Mouse (Mus musculus): ENCODE measurements at regions not wholly inside any gene's neighbourhood (a gene's known extent, or its start where the extent isn't known, plus 50 kb on each side); places are given as distances from the start of the nearest gene placed in this dataset.

DNA sequence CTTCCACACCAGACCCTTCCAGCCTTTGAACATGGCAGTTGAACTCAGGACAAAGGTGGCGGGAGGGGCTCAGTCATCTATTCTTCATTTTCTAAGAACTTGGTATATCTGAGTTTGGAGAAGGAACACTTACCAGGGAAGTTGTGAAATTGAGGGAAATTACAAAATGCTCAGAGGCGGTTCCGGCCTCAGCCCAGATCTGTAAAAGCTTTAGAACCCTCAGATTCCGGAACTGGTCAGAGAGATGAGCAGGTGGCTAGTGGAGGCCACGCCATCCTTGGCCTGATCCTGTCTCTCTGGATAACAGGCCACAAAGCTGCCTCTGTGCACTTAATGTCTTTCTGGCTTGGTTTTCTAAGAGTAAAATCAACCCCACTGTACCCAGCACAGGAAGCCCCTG is 145.6 kb upstream of the Spdye4c start:
- Histone ChIP-seq H3K27me3 (replicated peaks; ENCODE audit: control insufficient read depth, insufficient read depth, low read length) (no peaks in the 10 kb centered on the region), H3K9ac (ENCODE audit: low read depth, low read length) (no peak overlapping the region), H3K4me1 (ENCODE audit: control insufficient read depth, insufficient read depth, low read depth, low read length) (no peaks in the 10 kb centered on the region; the same call in 1 of the 2 replicates), H3K27ac (ENCODE audit: low read depth, low read length) (no peak overlapping the region), H3K4me2 (ENCODE audit: low read length) (no peak overlapping the region), H3K9me3 (ENCODE audit: control insufficient read depth, low read length) (no peaks in the 10 kb centered on the region), H3K4me3 (ENCODE audit: low read length) (no peak overlapping the region), H3K36me3 (ENCODE audit: control insufficient read depth, insufficient read depth, low read length) (no peaks in the 10 kb centered on the region)
- 90% methylated on average over 5 of the region's 5 CpGs for WGBS
- ATAC-seq, result no peak

DNA sequence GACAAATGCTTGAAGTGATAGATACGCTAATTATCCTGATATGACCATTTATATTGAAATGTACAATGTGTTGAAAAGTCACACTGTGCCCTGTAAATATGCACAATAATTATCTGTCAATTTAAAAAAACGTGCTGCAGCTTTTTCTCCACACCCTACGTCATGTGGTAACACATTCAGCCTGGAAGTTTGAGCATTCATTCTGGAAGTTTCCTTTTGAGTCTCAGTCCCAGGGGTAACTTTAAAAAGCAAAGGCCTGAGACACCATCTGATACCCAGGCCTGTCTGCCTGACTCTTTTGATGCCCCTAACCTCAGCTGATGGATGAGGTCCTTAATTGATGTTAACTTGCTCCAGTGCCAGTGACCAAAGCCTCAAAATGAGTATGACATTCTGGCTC is 141.7 kb upstream of the Spdye4c start:
- Histone ChIP-seq H3K4me1 (ENCODE audit: control insufficient read depth, insufficient read depth, low read depth, low read length) (no peaks in the 10 kb centered on the region; the same call in 1 of the 2 replicates), H3K9ac (ENCODE audit: low read depth, low read length) (no peak overlapping the region), H3K27ac (ENCODE audit: low read depth, low read length) (no peak overlapping the region), H3K36me3 (ENCODE audit: control insufficient read depth, insufficient read depth, low read length) (no peaks in the 10 kb centered on the region), H3K27me3 (replicated peaks; ENCODE audit: control insufficient read depth, insufficient read depth, low read length) (no peaks in the 10 kb centered on the region), H3K4me2 (ENCODE audit: low read length) (no peak overlapping the region), H3K9me3 (ENCODE audit: control insufficient read depth, low read length) (no peaks in the 10 kb centered on the region), H3K4me3 (ENCODE audit: low read length) (no peak overlapping the region)
- WGBS, result 78% methylated on average over 3 of the region's 3 CpGs
- ATAC-seq, result no peak

DNA sequence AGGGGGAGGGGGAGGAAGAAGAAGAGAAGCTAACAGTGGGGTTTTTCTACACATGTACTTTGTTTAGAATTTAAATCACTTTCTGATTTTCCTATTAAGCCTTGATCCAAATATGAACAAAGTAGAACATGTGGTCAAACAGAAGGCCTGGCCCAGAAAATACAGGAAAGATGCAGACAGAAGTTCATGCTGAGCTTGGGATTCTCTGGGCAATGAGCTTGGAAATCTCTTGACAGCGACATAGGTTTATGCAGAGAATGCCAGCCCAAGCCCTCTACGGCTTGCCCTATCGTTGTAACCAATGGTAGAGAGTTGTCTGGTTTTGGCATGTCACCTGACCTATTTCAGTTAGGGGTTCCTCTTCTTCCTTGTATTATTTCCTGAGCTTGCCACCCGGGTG is 141.0 kb upstream of the Spdye4c start:
- Histone ChIP-seq H3K4me2 (ENCODE audit: low read length) (no peak overlapping the region), H3K36me3 (ENCODE audit: control insufficient read depth, insufficient read depth, low read length) (no peaks in the 10 kb centered on the region), H3K9me3 (ENCODE audit: control insufficient read depth, low read length) (no peaks in the 10 kb centered on the region), H3K4me1 (ENCODE audit: control insufficient read depth, insufficient read depth, low read depth, low read length) (no peaks in the 10 kb centered on the region; the same call in 1 of the 2 replicates), H3K9ac (ENCODE audit: low read depth, low read length) (no peak overlapping the region), H3K4me3 (ENCODE audit: low read length) (no peak overlapping the region), H3K27ac (ENCODE audit: low read depth, low read length) (no peak overlapping the region), H3K27me3 (replicated peaks; ENCODE audit: control insufficient read depth, insufficient read depth, low read length) (no peaks in the 10 kb centered on the region)
- no peak for ATAC-seq
- 89% methylated on average over 4 of the region's 4 CpGs for WGBS

DNA sequence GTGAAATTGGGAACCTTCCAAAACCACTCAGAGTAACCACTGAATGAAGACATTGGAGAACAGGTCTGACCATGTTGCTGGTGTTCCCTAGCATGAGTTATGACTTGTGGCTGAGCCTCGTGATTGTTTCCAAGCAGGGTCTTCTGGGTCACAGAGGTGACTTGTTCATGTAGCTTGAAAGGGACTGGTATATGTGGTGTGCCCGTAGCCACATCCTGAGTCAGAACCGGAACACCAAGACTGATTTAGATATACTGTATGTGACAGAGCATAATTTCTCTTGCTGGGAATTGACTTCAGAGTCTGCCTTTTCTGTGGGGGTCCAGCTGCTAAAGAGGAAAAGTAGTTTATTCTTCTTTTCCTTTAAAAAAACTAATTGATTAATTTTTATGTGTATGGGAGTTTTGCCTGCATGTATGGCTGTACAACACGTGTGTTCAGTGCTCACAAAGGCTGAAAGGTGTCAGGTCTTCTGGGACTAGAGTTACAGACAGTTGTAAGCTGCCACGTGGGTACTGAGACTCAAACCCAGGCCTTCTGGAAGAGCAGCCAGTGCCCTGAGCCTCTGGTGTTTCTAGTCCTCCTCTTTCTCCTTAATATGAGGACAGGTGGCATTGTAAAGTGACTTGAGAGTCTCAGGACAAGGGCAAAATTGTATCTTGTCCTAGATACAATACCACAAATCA is 139.3 kb upstream of the Spdye4c start:
- Histone ChIP-seq H3K36me3 (ENCODE audit: control insufficient read depth, insufficient read depth, low read length) (no peaks in the 10 kb centered on the region), H3K9me3 (ENCODE audit: control insufficient read depth, low read length) (no peaks in the 10 kb centered on the region), H3K27me3 (replicated peaks; ENCODE audit: control insufficient read depth, insufficient read depth, low read length) (no peaks in the 10 kb centered on the region), H3K4me2 (ENCODE audit: low read length) (no peak overlapping the region), H3K27ac (ENCODE audit: low read depth, low read length) (no peak overlapping the region), H3K4me3 (ENCODE audit: low read length) (no peak overlapping the region), H3K4me1 (ENCODE audit: control insufficient read depth, insufficient read depth, low read depth, low read length) (no peaks in the 10 kb centered on the region; the same call in 1 of the 2 replicates), H3K9ac (ENCODE audit: low read depth, low read length) (no peak overlapping the region)
- no peak for ATAC-seq
- WGBS, result 79% methylated on average over 5 of the region's 5 CpGs

DNA sequence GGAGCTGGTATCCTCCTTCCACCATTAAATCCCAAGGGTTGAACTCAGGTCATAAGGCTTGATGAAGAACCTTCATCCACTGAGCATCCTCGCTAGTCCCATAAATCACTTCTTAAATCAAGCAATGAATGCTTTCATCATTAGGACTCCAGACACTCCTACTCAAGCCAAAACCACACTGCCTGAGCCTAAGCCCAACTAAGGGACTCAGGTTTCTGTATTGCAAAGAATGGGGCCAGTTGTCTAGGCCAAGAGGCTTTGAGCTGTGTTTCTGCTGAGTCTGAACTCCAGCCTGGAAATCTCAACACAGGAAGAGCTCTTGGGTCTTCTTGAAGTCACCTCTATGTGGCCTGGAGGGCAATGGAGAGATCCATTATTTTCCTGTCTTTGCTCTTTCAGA is 138.4 kb upstream of the Spdye4c start:
- Histone ChIP-seq H3K4me1 (ENCODE audit: control insufficient read depth, insufficient read depth, low read depth, low read length) (no peaks in the 10 kb centered on the region; the same call in 1 of the 2 replicates), H3K9ac (ENCODE audit: low read depth, low read length) (no peak overlapping the region), H3K36me3 (ENCODE audit: control insufficient read depth, insufficient read depth, low read length) (no peaks in the 10 kb centered on the region), H3K4me2 (ENCODE audit: low read length) (no peak overlapping the region), H3K27me3 (replicated peaks; ENCODE audit: control insufficient read depth, insufficient read depth, low read length) (no peaks in the 10 kb centered on the region), H3K27ac (ENCODE audit: low read depth, low read length) (no peak overlapping the region), H3K4me3 (ENCODE audit: low read length) (no peak overlapping the region), H3K9me3 (ENCODE audit: control insufficient read depth, low read length) (no peaks in the 10 kb centered on the region)
- 92% methylated on average over 1 of the region's 1 CpGs for WGBS
- no peak for ATAC-seq

DNA sequence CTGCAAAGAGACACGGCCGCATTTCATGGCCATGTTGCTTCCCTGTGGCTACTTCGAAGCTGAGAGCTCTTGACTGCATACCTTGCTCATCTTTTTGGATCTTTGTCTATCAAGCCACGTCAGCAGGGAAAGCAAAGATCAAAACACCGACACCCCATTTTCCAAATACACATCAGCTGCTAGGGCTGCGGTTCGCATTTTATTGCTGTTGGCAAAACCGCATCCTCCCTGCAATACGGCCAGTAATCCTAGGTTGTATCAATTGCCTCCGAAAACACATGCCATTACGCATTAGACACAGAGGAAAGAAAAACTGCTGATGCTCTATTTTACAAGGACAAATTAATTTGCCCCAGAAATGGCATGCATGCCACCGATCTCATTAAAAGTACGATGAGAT is 136.5 kb upstream of the Spdye4c start:
- Histone ChIP-seq H3K9me3 (ENCODE audit: control insufficient read depth, low read length) (no peaks in the 10 kb centered on the region), H3K4me2 (ENCODE audit: low read length) (no peak overlapping the region), H3K4me1 (ENCODE audit: control insufficient read depth, insufficient read depth, low read depth, low read length) (no peaks in the 10 kb centered on the region), H3K4me3 (ENCODE audit: low read length) (no peak overlapping the region), H3K36me3 (ENCODE audit: control insufficient read depth, insufficient read depth, low read length) (no peaks in the 10 kb centered on the region), H3K27me3 (replicated peaks; ENCODE audit: control insufficient read depth, insufficient read depth, low read length) (no peaks in the 10 kb centered on the region), H3K27ac (ENCODE audit: low read depth, low read length) (no peak overlapping the region), H3K9ac (ENCODE audit: low read depth, low read length) (no peak overlapping the region)
- ATAC-seq, result no peak
- WGBS, result 82% methylated on average over 13 of the region's 13 CpGs

DNA sequence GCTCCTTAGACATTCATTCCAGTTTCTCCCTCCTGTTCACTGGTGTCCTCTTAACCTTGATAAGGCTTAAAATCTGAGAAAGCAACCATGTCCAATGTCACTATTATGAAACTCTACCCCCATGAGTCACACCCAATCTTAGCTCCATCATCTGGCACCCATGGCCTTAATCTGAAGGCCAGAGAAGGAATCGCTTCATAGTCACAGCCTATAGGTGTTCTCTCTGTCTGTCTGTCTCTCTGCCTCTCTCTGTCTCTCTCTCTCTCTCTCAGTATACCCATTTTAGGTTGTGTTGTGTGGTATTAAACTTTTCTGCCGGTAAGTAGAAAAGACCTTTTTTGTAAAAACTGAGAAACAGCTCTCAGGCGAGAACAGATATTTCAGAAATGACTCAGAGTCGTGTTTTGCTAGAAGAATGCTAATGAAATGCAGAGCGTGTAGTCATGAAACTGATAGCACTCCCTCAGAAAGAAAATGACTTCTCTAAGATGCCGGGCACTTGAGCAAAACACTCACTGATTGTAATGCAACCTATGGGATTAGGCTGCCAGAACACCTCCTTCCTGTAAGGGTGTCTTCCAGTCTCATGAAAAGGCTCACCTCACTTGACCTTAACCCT is 133.3 kb upstream of the Spdye4c start:
- Histone ChIP-seq H3K9ac (ENCODE audit: low read depth, low read length) (no peak overlapping the region), H3K9me3 (ENCODE audit: control insufficient read depth, low read length) (no peaks in the 10 kb centered on the region), H3K27me3 (replicated peaks; ENCODE audit: control insufficient read depth, insufficient read depth, low read length) (no peaks in the 10 kb centered on the region), H3K4me1 (ENCODE audit: control insufficient read depth, insufficient read depth, low read depth, low read length) (no peaks in the 10 kb centered on the region), H3K27ac (ENCODE audit: low read depth, low read length) (no peak overlapping the region), H3K4me2 (ENCODE audit: low read length) (no peak overlapping the region), H3K36me3 (ENCODE audit: control insufficient read depth, insufficient read depth, low read length) (no peaks in the 10 kb centered on the region), H3K4me3 (ENCODE audit: low read length) (no peak overlapping the region)
- WGBS, result 81% methylated on average over 6 of the region's 6 CpGs
- no peak for ATAC-seq

DNA sequence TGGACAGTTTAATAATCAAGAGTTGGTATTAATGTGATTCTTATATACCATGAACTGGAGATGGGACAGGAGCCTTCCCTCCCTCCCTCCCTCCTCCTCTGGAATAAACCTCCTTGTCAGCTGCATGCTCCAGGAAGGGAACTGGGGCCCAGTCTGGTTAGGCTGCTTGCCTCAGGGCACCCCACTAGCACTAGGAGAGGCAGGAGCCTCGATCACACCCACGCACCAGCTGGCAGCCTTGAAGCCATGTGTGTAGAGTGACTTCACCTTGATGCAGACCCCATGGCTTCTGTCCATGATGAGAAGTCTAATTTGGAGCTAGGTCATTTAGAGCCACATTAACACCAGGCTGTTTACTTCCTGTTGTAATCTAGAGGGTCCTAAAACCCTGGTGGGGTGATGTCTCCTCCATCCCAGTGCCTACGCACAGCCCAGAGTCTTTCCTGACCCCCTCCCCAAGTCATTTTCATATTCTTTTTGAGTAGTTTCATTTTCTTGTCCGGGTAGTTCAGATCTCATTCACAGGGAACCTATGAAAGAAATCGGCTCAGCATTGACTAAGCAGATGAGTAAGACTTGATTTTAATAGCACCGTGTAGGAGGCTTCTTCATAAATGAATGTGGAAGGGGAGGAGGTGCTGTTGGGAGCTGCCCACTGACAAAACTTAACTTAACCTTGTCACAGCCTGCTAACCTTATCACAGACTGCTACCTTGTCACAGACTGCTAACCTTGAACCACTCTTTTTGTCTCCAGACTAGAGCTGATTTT is 125.6 kb upstream of the Spdye4c start:
- H3K9me3 ChIP-seq (ENCODE audit: control insufficient read depth, low read length), result no peaks in the 10 kb centered on the region
- no peak overlapping the region for H3K4me2 ChIP-seq (ENCODE audit: low read length)
- H3K4me1 ChIP-seq (ENCODE audit: control insufficient read depth, insufficient read depth, low read depth, low read length), result no peaks in the 10 kb centered on the region
- no peaks in the 10 kb centered on the region for H3K36me3 ChIP-seq (ENCODE audit: control insufficient read depth, insufficient read depth, low read length)
- H3K9ac ChIP-seq (ENCODE audit: low read depth, low read length), result no peak overlapping the region
- no peak overlapping the region for H3K4me3 ChIP-seq (ENCODE audit: low read length)
- ATAC-seq, result no peak
- WGBS, result 89% methylated on average over 6 of the region's 6 CpGs
- no peak overlapping the region for H3K27ac ChIP-seq (ENCODE audit: low read depth, low read length)
- H3K27me3 ChIP-seq (replicated peaks; ENCODE audit: control insufficient read depth, insufficient read depth, low read length), result no peaks in the 10 kb centered on the region

DNA sequence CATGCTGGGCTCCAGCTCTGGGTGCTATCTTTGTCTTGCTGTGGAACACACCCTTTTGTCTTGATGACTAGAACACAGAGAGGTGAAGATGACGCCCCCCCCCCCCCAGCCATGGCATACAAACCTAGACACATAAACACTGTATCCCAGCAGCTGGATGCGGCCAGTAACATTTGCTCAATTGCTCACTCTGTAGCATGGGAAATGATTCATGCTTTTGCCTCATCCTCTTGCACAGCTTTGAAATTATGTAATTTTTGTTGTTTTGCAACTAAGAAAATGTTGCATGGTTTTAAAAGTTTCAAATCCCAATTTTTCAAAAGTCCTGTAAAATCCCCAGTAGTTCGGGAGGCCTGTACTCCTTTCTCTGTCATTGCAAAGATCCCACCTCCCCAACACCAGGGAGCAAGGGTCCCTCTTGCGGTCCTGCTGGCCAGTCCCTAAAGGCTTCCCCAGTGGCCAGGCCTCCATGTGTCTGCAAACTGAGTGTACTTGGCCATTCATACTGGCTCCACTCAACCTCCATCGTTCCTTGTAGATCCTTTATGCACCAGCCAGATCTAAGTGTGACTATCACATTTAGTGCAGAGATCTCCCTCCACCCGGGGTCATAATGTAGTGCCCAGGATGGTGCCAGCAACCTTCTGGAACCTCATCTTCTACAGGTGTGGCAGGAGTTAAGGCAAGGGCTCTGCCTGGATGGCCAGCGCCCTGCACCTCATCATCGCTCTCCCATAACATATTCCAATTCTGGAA is 123.3 kb upstream of the Spdye4c start:
- whole genome bisulfite sequencing, result 94% methylated on average over 8 of the region's 8 CpGs
- H3K9ac ChIP-seq (ENCODE audit: low read depth, low read length), result no peak overlapping the region
- no peak overlapping the region for H3K4me3 ChIP-seq (ENCODE audit: low read length)
- no peaks in the 10 kb centered on the region for H3K4me1 ChIP-seq (ENCODE audit: control insufficient read depth, insufficient read depth, low read depth, low read length)
- no peaks in the 10 kb centered on the region for H3K27me3 ChIP-seq (replicated peaks; ENCODE audit: control insufficient read depth, insufficient read depth, low read length)
- H3K36me3 ChIP-seq (ENCODE audit: control insufficient read depth, insufficient read depth, low read length), result no peaks in the 10 kb centered on the region
- H3K27ac ChIP-seq (ENCODE audit: low read depth, low read length), result no peak overlapping the region
- no peak for ATAC-seq
- no peaks in the 10 kb centered on the region for H3K9me3 ChIP-seq (ENCODE audit: control insufficient read depth, low read length)
- no peak overlapping the region for H3K4me2 ChIP-seq (ENCODE audit: low read length)
